Mouse (Mus musculus): ENCODE measurements around the gene Snrnp200. TPM values are rescaled to one million over a fixed set of nuclear protein-coding genes. Genes with fewer than 3 reads are reported as not detected.

Snrnp200 gene
- polyA plus RNA-seq, 1 experiment: 39.6 TPM

DNA sequence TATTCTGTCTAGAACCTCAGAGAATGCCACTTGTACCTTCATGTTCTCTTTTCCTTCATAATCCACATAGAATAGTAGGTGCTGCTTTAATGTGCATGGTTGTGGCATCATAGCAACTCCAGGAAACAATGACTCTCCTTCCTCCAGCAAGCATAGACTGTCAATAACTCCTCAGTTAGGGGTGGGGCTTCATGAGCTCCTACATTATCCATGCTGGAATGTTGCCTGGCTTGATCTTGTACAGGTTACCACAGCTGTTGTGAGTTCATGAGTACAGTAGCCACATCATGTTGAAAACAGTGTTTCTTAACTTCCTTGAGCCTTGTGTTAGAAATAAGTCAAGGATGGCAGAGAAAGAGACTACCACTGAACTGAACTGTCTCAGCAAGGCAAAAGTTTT is 70.0 kb downstream of the Snrnp200 start:
- H3K27ac ChIP-seq (ENCODE audit: insufficient read depth, low read length): no peak overlapping the region
- no peak for DNase-seq (ENCODE audit: low read depth in 1 of 2, low spot score in 2 of 2)
- H3K36me3 ChIP-seq (ENCODE audit: control insufficient read depth, insufficient read depth, low read length): no peaks in the 10 kb centered on the region
- H3K27me3 ChIP-seq (ENCODE audit: control insufficient read depth, insufficient read depth, low read length): no peaks in the 10 kb centered on the region
- TF ChIP-seq CTCF (IDR thresholded peaks at IDR 0.05; ENCODE audit: extremely low read depth, insufficient read depth, insufficient read length, insufficient replicate concordance): no peak
- no peak for TF ChIP-seq POLR2A (IDR thresholded peaks at IDR 0.05; ENCODE audit: low read depth, low read length)
- peaks cover 2% of the 10 kb centered on the region; the same call in 1 of the 2 replicates for H3K4me1 ChIP-seq (ENCODE audit: control insufficient read depth, insufficient read depth, insufficient read length)
- H3K4me3 ChIP-seq (ENCODE audit: extremely low read depth, insufficient read depth, insufficient read length): no peak overlapping the region

Other genes starting within 250 kb of the Snrnp200 start
- gene Ap4e1, start 199.7 kb upstream of the Snrnp200 start, polyA plus RNA-seq (2012; rRNA removed): 1.6 and 2.5 TPM in 2 replicates
- 7.3 and 11.3 TPM in 2 replicates for gene Blvra, start 137.7 kb upstream of the Snrnp200 start, polyA plus RNA-seq (2012; rRNA removed)
- gene Ncaph, start 74.4 kb upstream of the Snrnp200 start, polyA plus RNA-seq (2012; rRNA removed): 2.5 and 2.8 TPM in 2 replicates
- gene Itpripl1, start 64.9 kb upstream of the Snrnp200 start, polyA plus RNA-seq (2012; rRNA removed): 12.3 and 13.6 TPM in 2 replicates
- gene 1810024B03Rik, start 106 bp upstream of the Snrnp200 start, polyA plus RNA-seq (2012; rRNA removed): 0.60 and 0.76 TPM in 2 replicates
- 43.6 and 43.8 TPM in 2 replicates for gene Ciao1, start 39.4 kb downstream of the Snrnp200 start, polyA plus RNA-seq (2012; rRNA removed)
- 59.9 and 88.7 TPM in 2 replicates for gene Tmem127, start 39.5 kb downstream of the Snrnp200 start, polyA plus RNA-seq (2012; rRNA removed)
- gene Stard7, start 61.8 kb downstream of the Snrnp200 start, polyA plus RNA-seq (2012; rRNA removed): 22.2 and 33.5 TPM in 2 replicates
- 116 and 178 TPM in 2 replicates for gene Dusp2, start 127.8 kb downstream of the Snrnp200 start, polyA plus RNA-seq (2012; rRNA removed)
- 0.08 TPM in 2 replicates for gene Astl, start 130.3 kb downstream of the Snrnp200 start, polyA plus RNA-seq (2012; rRNA removed)
- gene Adra2b, start 154.8 kb downstream of the Snrnp200 start, polyA plus RNA-seq (2012; rRNA removed): 1.2 and 1.3 TPM in 2 replicates
- gene Gpat2, start 216.8 kb downstream of the Snrnp200 start, polyA plus RNA-seq (2012; rRNA removed): 0.32 and 0.34 TPM in 2 replicates
- 7.8 and 8.3 TPM in 2 replicates for gene Fahd2a, start 236.2 kb downstream of the Snrnp200 start, polyA plus RNA-seq (2012; rRNA removed)

All from spleen, adult 2 months (tissue).